Mouse (Mus musculus) hindbrain, embryonic 14.5 days (tissue): ENCODE data around the gene Mmp21. TPM values are rescaled to one million over a fixed set of nuclear protein-coding genes. Genes with fewer than 3 reads are reported as not detected.
"Not testable (repeated sequence)": the region's sequence is repeated elsewhere in the genome, so short reads cannot be mapped to it uniquely, and the experiment has no call there.

Experiments used
- ATAC-seq: fragments of 200-750 bp; cut with Nextera tagmentation; 2 replicates; pipeline ENCODE4 v1.8.0; 2017; ENCODE audit warnings: moderate number of reproducible peaks, mild to moderate bottlenecking, moderate TSS enrichment, moderate library complexity; ENCODE audit not compliant: low FRiP score
- DNase-seq: peaks from one replicate; pipeline ENCODE4 v3.0.0-alpha.2; 2015; ENCODE audit warnings: low spot score
- H3K27ac ChIP-seq: fragments of 300-500 bp; sonication (generic); 2 replicates; pipeline ENCODE4 v1.5.1; 2014; ENCODE audit warnings: mild to moderate bottlenecking, moderate library complexity
- H3K27me3 ChIP-seq: fragments of 300-500 bp; sonication (generic); 2 replicates; pipeline ENCODE4 v1.6.1; 2014; ENCODE audit warnings: mild to moderate bottlenecking, low read length, mixed read lengths; ENCODE audit not compliant: control insufficient read depth, insufficient read depth
- H3K36me3 ChIP-seq: fragments of 300-500 bp; sonication (generic); replicated peaks from 2 replicates; pipeline ENCODE4 v1.6.1; 2014; ENCODE audit not compliant: control insufficient read depth, insufficient read depth
- H3K4me1 ChIP-seq: fragments of 300-500 bp; sonication (generic); replicated peaks from 2 replicates; pipeline ENCODE4 v1.6.1; 2014; ENCODE audit warnings: antibody characterized with exemption, low read length, mixed read lengths; ENCODE audit not compliant: control insufficient read depth, insufficient read depth
- H3K4me2 ChIP-seq: fragments of 300-500 bp; sonication (generic); replicated peaks from 2 replicates; pipeline ENCODE4 v1.6.1; 2014; ENCODE audit warnings: mild to moderate bottlenecking, moderate library complexity
- H3K4me3 ChIP-seq: fragments of 300-500 bp; sonication (generic); replicated peaks from 2 replicates; pipeline ENCODE4 v1.5.1; 2014; ENCODE audit warnings: mild to moderate bottlenecking, low read length
- H3K9ac ChIP-seq: fragments of 300-500 bp; sonication (generic); 2 replicates; pipeline ENCODE4 v1.6.1; 2014
- H3K9me3 ChIP-seq: fragments of 300-500 bp; sonication (generic); 2 replicates; pipeline ENCODE4 v1.6.1; 2016; ENCODE audit warnings: low read length; ENCODE audit not compliant: control insufficient read depth
- WGBS: fragments of 180-500 bp; shearing (Covaris S2); extraction: QIAGEN DNeasy Blood & Tissue Kit; methylation state at CpG from one replicate; pipeline ENCODE4 v1.1.7; 2014; 5-methylcytosine and 5-hydroxymethylcytosine counted together
- polyA plus RNA-seq: library from polyadenylated mRNA; unstranded; fragments of >200 nt; fragmentation: Nextera tagmentation; extraction: Ambion mirVana; gene quantifications from 2 replicates; pipeline ENCODE4 v1.2.1, GENCODE M21; 2014

Gene Mmp21
- polyA plus RNA-seq, 1 experiment from 2014 or later = 0.12 TPM

DNA sequence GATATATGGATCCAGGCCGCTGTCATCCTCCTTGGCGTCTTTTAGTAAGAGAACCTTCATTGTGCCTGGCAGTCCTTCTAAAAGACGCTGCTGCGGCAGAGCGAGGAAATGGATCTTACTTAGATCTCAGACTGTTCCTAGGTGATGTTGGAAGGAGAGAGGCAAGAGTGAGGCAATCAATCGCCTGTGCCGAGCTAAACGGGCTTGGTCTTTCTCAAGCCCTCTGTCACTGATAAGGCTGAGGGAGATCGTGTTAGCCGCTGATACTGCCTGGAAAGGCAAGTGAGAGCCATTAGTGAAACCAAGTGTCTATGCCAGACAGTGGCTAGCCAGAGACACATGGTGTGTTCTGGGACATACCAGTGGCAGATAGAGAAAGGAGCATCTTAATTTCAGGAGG lies 22.5 kb upstream of the Mmp21 start:
- no peak overlapping the region for H3K27ac ChIP-seq
- no peaks in the 10 kb centered on the region for H3K9me3 ChIP-seq
- H3K4me3 ChIP-seq = no peak overlapping the region
- DNase-seq (no peak), ATAC-seq (no peak)
- no peaks in the 10 kb centered on the region for H3K4me1 ChIP-seq
- H3K27me3 ChIP-seq = no peaks in the 10 kb centered on the region
- H3K36me3 ChIP-seq = 0 out of 2 replicates have a peak, but pooled peaks cover 10% of the 10 kb centered on the region
- no peak overlapping the region for H3K4me2 ChIP-seq
- 92% methylated on average over 10 of the region's 10 CpGs for WGBS
- no peak overlapping the region for H3K9ac ChIP-seq

DNA sequence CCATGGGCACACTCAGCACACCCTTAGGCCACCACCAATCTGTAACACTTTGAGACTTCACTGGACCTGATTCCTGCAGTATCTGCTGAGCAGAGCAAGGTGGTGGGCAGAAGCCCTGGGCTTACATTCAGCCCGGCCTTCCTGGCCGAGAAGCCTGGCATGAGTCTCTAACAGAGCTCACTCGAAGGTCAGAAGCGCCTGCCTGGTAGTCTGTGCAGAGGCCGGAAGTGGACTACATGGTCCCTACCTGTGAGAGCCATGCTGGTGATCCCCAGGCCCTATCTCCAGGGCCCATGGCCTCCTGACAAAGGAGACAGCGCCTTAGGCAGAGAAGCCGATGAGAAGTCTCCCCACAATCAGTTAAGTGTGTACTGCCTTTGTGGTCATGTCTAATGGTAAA lies 21.5 kb upstream of the Mmp21 start:
- Histone ChIP-seq H3K9ac (no peak overlapping the region), H3K36me3 (peaks cover 19% of the 10 kb centered on the region; the same call in 1 of the 2 replicates), H3K27me3 (no peaks in the 10 kb centered on the region), H3K4me1 (no peaks in the 10 kb centered on the region), H3K9me3 (no peaks in the 10 kb centered on the region), H3K4me3 (no peak overlapping the region), H3K4me2 (no peak overlapping the region), H3K27ac (no peak overlapping the region)
- ATAC-seq (no peak), DNase-seq (no peak)
- 96% methylated on average over 7 of the region's 7 CpGs for WGBS

DNA sequence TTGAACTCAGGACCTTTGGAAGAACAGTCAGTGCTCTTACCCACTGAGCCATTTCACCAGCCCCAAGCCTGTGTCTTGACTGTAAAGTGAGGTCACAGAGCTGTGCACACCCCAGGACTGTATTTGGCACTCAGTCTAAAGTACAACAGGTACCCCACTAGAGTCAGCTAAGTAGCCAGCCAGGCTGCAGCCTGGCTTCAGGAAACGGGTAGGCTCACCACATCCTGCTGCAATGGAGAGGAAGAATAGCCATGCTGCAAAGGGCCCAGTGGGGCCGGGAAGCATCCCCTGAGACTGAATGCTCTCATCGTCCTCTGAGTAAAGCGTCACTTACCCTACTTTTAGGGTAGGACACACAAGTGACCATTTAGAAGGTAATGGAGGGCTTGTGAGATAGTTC lies 20.0 kb upstream of the Mmp21 start:
- DNase-seq (no peak), ATAC-seq (no peak)
- peaks cover 19% of the 10 kb centered on the region; the same call in 1 of the 2 replicates for H3K36me3 ChIP-seq
- H3K4me1 ChIP-seq = no peaks in the 10 kb centered on the region
- no peaks in the 10 kb centered on the region for H3K27me3 ChIP-seq
- H3K4me3 ChIP-seq = no peak overlapping the region
- 83% methylated on average over 4 of the region's 4 CpGs for WGBS
- no peaks in the 10 kb centered on the region for H3K9me3 ChIP-seq
- H3K27ac ChIP-seq = no peak overlapping the region
- no peak overlapping the region for H3K4me2 ChIP-seq
- H3K9ac ChIP-seq = no peak overlapping the region

DNA sequence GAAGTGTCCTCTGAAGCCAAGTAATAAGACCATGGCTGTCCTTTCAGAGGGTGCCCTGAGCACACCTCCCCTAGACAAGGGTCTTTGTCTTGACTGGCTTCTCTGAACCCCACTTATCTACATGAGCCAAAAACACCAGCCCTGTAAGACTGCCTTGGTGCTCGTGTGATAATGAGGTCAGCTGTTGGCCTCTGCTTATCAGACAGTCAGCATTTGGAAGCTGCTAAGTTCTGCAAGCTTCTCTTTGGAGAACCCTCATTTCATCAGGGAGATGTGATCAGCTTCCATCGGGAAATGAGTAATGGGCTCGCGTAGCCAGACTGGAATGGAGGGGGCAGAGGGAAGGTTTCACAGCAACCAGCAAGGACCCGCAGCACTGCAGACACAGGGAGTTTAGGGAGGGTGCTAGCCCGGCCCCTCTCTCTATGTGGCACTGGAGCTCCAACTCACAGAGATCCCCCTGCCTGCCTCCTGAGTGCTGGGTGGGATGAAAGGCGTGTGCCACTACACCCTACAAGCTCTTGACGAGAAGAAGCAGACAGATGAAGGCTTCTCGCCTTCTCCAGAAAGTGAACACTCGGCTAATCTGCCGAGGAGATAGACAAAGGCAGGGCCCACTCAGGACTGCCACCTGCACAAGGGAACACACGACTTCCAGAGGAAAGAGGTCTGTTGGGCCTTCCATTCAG lies 18.3 kb upstream of the Mmp21 start:
- Histone ChIP-seq H3K27me3 (no peaks in the 10 kb centered on the region), H3K9me3 (no peaks in the 10 kb centered on the region), H3K4me3 (no peak overlapping the region), H3K4me1 (no peaks in the 10 kb centered on the region), H3K36me3 (peaks cover 19% of the 10 kb centered on the region; the same call in 1 of the 2 replicates), H3K4me2 (no peak overlapping the region), H3K27ac (no peak overlapping the region), H3K9ac (no peak overlapping the region)
- no peak for ATAC-seq
- 91% methylated on average over 12 of the region's 12 CpGs for WGBS
- DNase-seq = no peak

DNA sequence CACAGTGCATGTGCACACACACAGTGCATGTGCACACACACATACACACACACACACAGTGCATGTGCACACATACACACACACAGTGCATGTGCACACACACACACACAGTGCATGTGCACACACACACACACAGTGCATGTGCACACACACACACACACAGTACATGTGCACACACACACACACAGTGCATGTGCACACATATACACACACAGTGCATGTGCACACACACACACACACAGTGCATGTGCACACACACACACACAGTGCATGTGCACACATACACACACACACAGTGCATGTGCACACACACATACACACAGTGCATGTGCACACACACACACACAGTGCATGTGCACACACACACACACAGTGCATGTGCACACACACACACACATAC lies 5.8 kb upstream of the Mmp21 start:
- not testable (repeated sequence) for H3K4me2 ChIP-seq, ATAC-seq, H3K9me3 ChIP-seq, H3K9ac ChIP-seq, DNase-seq, H3K27ac ChIP-seq, H3K4me3 ChIP-seq, H3K4me1 ChIP-seq, H3K27me3 ChIP-seq
- H3K36me3 ChIP-seq = peaks cover 32% of the 10 kb centered on the region; the same call in 1 of the 2 replicates

DNA sequence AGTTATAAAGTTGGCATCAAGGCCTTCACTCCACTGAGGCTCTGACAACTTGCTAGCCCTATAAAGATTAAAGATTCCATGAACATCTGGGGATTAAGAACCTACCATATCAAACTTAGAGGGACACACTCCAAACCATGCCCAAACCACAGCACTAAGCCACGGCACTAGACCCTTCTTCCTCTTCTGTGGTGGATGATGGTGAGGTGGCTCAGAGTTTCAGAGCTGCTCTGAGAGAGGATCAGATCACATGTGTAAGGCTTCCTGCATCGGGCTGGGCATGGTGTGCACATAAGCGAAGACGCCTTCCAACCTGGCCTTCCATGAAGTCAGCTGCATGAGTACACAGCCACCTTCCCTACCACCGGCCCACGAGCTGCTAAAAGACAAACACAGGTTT lies 4.8 kb upstream of the Mmp21 start:
- Histone ChIP-seq H3K4me3 (no peak overlapping the region), H3K4me1 (no peaks in the 10 kb centered on the region), H3K27ac (no peak overlapping the region), H3K9ac (no peak overlapping the region), H3K36me3 (peaks cover 22% of the 10 kb centered on the region; the same call in 1 of the 2 replicates), H3K4me2 (no peak overlapping the region), H3K27me3 (no peaks in the 10 kb centered on the region), H3K9me3 (peaks cover 8% of the 10 kb centered on the region; the same call in 1 of the 2 replicates)
- ATAC-seq (no peak), DNase-seq (no peak)
- 97% methylated on average over 6 of the region's 6 CpGs for WGBS

DNA sequence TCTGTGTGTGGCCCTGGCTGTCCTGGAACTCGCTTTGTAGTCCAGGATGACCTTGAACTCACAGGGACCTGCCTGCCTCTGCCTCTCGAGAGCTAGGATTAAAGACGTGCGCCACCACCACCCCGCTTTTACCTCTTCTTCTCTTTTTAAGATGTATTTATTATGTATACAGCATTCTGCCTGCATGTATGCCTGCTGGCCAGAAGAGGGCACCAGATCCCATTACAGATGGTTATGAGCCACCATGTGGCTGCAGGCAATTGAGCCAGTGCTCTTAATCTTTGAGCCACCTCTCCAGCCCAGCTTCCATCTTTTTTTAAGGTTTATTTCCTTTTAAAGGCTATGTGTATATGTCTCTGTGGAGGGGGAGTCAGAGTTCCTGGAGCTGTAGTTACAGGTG lies 4.2 kb upstream of the Mmp21 start:
- peaks cover 8% of the 10 kb centered on the region; the same call in 1 of the 2 replicates for H3K9me3 ChIP-seq
- no peak overlapping the region for H3K4me2 ChIP-seq
- H3K27ac ChIP-seq = no peak overlapping the region
- no peaks in the 10 kb centered on the region for H3K4me1 ChIP-seq
- DNase-seq (no peak), ATAC-seq (no peak)
- H3K36me3 ChIP-seq = peaks cover 16% of the 10 kb centered on the region; the same call in 1 of the 2 replicates
- no peak overlapping the region for H3K9ac ChIP-seq
- no peak overlapping the region for H3K4me3 ChIP-seq
- WGBS = 89% methylated on average over 5 of the region's 5 CpGs
- no peaks in the 10 kb centered on the region for H3K27me3 ChIP-seq

DNA sequence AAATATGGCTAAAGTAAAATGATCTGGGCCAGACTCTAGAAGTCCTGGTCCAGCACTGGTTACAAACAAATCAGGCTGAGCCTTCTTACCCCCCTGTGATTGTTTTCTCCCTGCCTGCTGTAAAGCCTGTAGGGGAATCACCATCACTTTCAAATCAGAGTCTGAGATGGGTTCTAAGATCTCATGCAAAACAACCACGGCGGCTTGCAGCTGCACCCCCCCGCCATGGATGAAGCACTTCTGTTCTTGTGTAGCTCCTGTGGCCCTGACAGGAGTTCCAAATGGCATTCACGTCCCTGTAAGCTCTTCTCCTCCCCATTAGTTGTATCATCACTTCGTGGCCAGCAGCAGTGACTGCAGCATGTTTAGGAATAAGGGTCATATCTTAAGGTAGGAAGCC lies 3.8 kb upstream of the Mmp21 start:
- Histone ChIP-seq H3K4me2 (no peak overlapping the region), H3K9ac (no peak overlapping the region)

DNA sequence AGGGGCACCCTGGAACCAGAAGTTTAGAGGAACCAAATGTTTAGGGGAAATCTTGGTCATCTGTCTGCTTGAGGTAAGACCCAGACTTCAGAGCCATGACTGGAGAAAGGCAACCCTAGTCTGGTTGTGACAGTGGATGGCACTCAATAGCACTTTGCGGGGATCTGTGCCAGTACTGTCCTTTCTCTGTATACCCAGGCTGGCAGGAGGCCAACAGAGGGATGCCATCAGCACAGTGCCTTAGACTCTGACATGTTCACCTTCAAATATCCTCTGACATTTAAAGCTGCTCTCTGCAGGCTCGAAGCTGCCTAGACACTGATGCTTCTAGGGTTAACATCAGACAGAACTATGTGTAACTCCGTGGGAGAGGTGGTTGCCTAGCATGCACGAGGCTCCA lies 422 bp downstream of the Mmp21 start:
- no peaks in the 10 kb centered on the region for H3K9me3 ChIP-seq
- H3K9ac ChIP-seq = no peak overlapping the region
- H3K4me2 ChIP-seq = no peak overlapping the region
- H3K4me1 ChIP-seq = no peaks in the 10 kb centered on the region
- H3K36me3 ChIP-seq = peaks cover 3% of the 10 kb centered on the region; the same call in 1 of the 2 replicates
- H3K27ac ChIP-seq = no peak overlapping the region
- WGBS = 59% methylated on average over 4 of the region's 4 CpGs
- H3K4me3 ChIP-seq = no peak overlapping the region
- no peak for ATAC-seq
- no peak for DNase-seq
- no peaks in the 10 kb centered on the region for H3K27me3 ChIP-seq

More for the DNA sequence above, 3.8 kb upstream of the Mmp21 start:
- Histone ChIP-seq H3K27me3 (no peaks in the 10 kb centered on the region), H3K36me3 (peaks cover 12% of the 10 kb centered on the region; the same call in 1 of the 2 replicates), H3K27ac (no peak overlapping the region), H3K4me1 (no peaks in the 10 kb centered on the region), H3K9me3 (peaks cover 8% of the 10 kb centered on the region; the same call in 1 of the 2 replicates), H3K4me3 (no peak overlapping the region)
- DNase-seq = no peak
- no peak for ATAC-seq
- 85% methylated on average over 5 of the region's 5 CpGs for WGBS
